Mouse (Mus musculus) right cerebral cortex, postnatal 25 days (tissue): ENCODE results near the gene Irx2.
A peak's percentile ranks its signal among the peaks of the same experiment; 100 is the strongest.

Experiments
- DNase-seq: peaks from one replicate; pipeline ENCODE4 v3.0.0; 2022

Gene Irx2

GRCm38 (mm10) chr13:72637536-72637935 is 8.9 kb downstream of the Irx2 start:
- DNase-seq: no peak

- DNase-seq: no peak
Observed at GRCm38 (mm10) chr13:72638401-72639130, 9.9 kb downstream of the Irx2 start.

GRCm38 (mm10) chr13:72639441-72640130 is 11.0 kb downstream of the Irx2 start:
- DNase-seq: peak; percentile 41

GRCm38 (mm10) chr13:72640131-72640521 is 11.5 kb downstream of the Irx2 start:
- no peak for DNase-seq

GRCm38 (mm10) chr13:72656447-72656846 is 27.8 kb downstream of the Irx2 start:
- DNase-seq: no peak

- DNase-seq: no peak
Observed at GRCm38 (mm10) chr13:72675826-72676225, 47.2 kb downstream of the Irx2 start.
